Mouse (Mus musculus) cerebellum, adult 2 months (tissue): ENCODE results near the gene Fam19a5.

Experiments
- CTCF ChIP-seq: fragments of 200-500 bp; IDR thresholded peaks from 2 replicates; pipeline ENCODE4 v1.5.1; 2011; ENCODE audit warnings: low read depth, mild to moderate bottlenecking, control low read depth, low read length, moderate library complexity, borderline replicate concordance; ENCODE audit not compliant: insufficient read depth
- POLR2A ChIP-seq: fragments of 200-500 bp; IDR thresholded peaks from 2 replicates; pipeline ENCODE4 v1.6.1; 2011; ENCODE audit warnings: low read length, control low read depth, borderline replicate concordance; ENCODE audit not compliant: insufficient read depth

DNA sequence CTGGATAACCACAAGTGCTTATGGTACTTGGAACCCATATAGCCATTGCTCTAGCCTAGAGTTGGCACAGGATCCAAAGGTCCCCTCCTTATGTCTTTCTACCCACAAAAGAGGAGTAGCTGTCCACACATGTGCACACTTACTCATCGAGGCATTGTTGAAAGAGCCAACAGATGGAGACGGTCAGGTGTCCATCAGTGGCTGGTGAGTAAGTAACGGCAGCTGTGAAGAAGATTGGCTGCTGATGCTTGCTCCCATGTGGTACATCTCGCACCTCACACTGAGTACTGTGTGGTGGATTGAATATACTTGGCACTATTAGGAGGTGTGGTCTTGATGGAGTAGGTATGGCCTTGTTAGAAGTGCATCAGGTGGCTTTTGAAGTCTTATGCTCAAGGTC, 192.2 kb downstream of the Fam19a5 start:
- TF ChIP-seq CTCF (no peak), POLR2A (no peak)
